Mouse (Mus musculus): ENCODE measurements at regions not wholly inside any gene's neighbourhood (a gene's known extent, or its start where the extent isn't known, plus 50 kb on each side); places are given as distances from the start of the nearest gene placed in this dataset.

- Histone ChIP-seq H3K27ac (ENCODE audit: low read length) (no peak overlapping the region), H3K9ac (ENCODE audit: low read length) (no peak overlapping the region), H3K36me3 (ENCODE audit: control insufficient read depth, insufficient read depth) (no peaks in the 10 kb centered on the region), H3K27me3 (ENCODE audit: control insufficient read depth, insufficient read depth, low read length) (no peaks in the 10 kb centered on the region), H3K4me1 (ENCODE audit: control insufficient read depth, insufficient read depth, low read length) (no peaks in the 10 kb centered on the region), H3K9me3 (replicated peaks; ENCODE audit: control insufficient read depth, low read length) (no peaks in the 10 kb centered on the region), H3K4me2 (ENCODE audit: low read depth, low read length) (no peak overlapping the region), H3K4me3 (ENCODE audit: low read length) (no peak overlapping the region)
- ATAC-seq (replicated peaks; ENCODE audit: extremely low read depth, insufficient read depth, low FRiP score) = no peak
- 68% methylated on average over 1 of the region's 1 CpGs for WGBS
Measured at GRCm38 (mm10) chr3:60916411-60916810, 86.2 kb upstream of the P2ry1 start.

DNA sequence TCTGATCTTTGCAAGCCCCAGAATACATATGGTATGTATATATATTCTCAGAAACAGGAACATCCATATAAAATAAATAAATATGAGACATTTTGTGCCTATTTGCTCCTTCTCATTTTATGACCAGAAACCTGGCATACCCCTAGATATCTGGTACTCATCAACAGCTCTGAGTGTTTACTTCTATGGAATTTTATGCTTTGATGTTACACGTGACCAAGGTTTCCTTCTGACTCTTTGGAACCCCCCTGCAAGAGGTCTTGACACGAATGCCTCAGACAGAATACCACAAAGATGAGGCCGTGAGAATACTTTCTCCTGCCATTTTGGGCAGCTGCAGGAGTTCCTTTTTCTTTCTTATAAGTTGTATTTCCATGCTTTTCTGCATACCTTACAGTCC, 85.3 kb upstream of the P2ry1 start:
- H3K4me2 ChIP-seq (ENCODE audit: low read depth, low read length) = no peak overlapping the region
- H3K27me3 ChIP-seq (ENCODE audit: control insufficient read depth, insufficient read depth, low read length) = no peaks in the 10 kb centered on the region
- H3K4me3 ChIP-seq (ENCODE audit: low read length) = no peak overlapping the region
- no peak for ATAC-seq (replicated peaks; ENCODE audit: extremely low read depth, insufficient read depth, low FRiP score)
- H3K27ac ChIP-seq (ENCODE audit: low read length) = no peak overlapping the region
- no peaks in the 10 kb centered on the region for H3K9me3 ChIP-seq (replicated peaks; ENCODE audit: control insufficient read depth, low read length)
- no peaks in the 10 kb centered on the region for H3K4me1 ChIP-seq (ENCODE audit: control insufficient read depth, insufficient read depth, low read length)
- 63% methylated on average over 3 of the region's 3 CpGs for WGBS
- H3K9ac ChIP-seq (ENCODE audit: low read length) = no peak overlapping the region
- H3K36me3 ChIP-seq (ENCODE audit: control insufficient read depth, insufficient read depth) = no peaks in the 10 kb centered on the region

DNA sequence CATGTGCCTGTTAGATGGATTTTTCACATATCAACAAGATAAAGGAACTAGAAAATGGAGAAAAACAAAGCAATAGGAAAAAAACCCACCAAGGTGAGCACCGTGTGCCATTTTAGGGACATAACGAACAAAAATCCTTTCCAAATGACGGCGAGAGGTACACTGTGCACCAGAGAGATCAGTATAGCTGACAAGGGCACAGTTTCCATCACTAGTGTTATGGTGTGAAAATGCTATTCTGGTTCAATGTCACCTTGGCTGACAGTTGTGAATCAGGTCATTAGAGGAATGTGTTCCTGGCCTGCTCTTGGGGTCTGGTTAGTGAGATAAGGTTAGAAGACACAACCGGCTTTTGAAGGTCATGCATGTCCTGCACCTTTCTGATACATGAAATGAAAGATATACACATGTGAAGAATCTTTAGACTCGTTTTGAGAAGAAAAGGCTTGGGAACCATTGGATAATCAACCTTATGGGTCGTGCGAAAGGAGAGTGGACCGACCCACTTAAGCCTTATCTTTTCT, 76.5 kb upstream of the P2ry1 start:
- Histone ChIP-seq H3K4me3 (ENCODE audit: low read length) (no peak overlapping the region), H3K4me1 (ENCODE audit: control insufficient read depth, insufficient read depth, low read length) (0 out of 2 replicates have a peak, but pooled peaks cover 2% of the 10 kb centered on the region), H3K36me3 (ENCODE audit: control insufficient read depth, insufficient read depth) (no peaks in the 10 kb centered on the region), H3K27ac (ENCODE audit: low read length) (no peak overlapping the region), H3K4me2 (ENCODE audit: low read depth, low read length) (no peak overlapping the region), H3K27me3 (ENCODE audit: control insufficient read depth, insufficient read depth, low read length) (no peaks in the 10 kb centered on the region), H3K9ac (ENCODE audit: low read length) (no peak overlapping the region), H3K9me3 (replicated peaks; ENCODE audit: control insufficient read depth, low read length) (no peaks in the 10 kb centered on the region)
- no peak for ATAC-seq (replicated peaks; ENCODE audit: extremely low read depth, insufficient read depth, low FRiP score)
- 52% methylated on average over 9 of the region's 9 CpGs for WGBS

GRCm38 (mm10) chr3:60928910-60929309, 73.7 kb upstream of the P2ry1 start:
- Histone ChIP-seq H3K4me1 (ENCODE audit: control insufficient read depth, insufficient read depth, low read length) (0 out of 2 replicates have a peak, but pooled peaks cover 2% of the 10 kb centered on the region), H3K9me3 (replicated peaks; ENCODE audit: control insufficient read depth, low read length) (no peaks in the 10 kb centered on the region), H3K36me3 (ENCODE audit: control insufficient read depth, insufficient read depth) (no peaks in the 10 kb centered on the region), H3K27ac (ENCODE audit: low read length) (no peak overlapping the region), H3K4me2 (ENCODE audit: low read depth, low read length) (no peak overlapping the region), H3K27me3 (ENCODE audit: control insufficient read depth, insufficient read depth, low read length) (no peaks in the 10 kb centered on the region), H3K9ac (ENCODE audit: low read length) (no peak overlapping the region), H3K4me3 (ENCODE audit: low read length) (no peak overlapping the region)
- WGBS = 50% methylated on average over 4 of the region's 4 CpGs
- ATAC-seq (replicated peaks; ENCODE audit: extremely low read depth, insufficient read depth, low FRiP score) = no peak

- no peak for ATAC-seq (replicated peaks; ENCODE audit: extremely low read depth, insufficient read depth, low FRiP score)
- H3K4me2 ChIP-seq (ENCODE audit: low read depth, low read length) = no peak overlapping the region
Measured at GRCm38 (mm10) chr3:60934492-60934891, 68.1 kb upstream of the P2ry1 start.

GRCm38 (mm10) chr3:60941451-60941850, 61.1 kb upstream of the P2ry1 start:
- no peak overlapping the region for H3K4me2 ChIP-seq (ENCODE audit: low read depth, low read length)
- no peaks in the 10 kb centered on the region for H3K27me3 ChIP-seq (ENCODE audit: control insufficient read depth, insufficient read depth, low read length)
- no peak overlapping the region for H3K9ac ChIP-seq (ENCODE audit: low read length)
- no peak overlapping the region for H3K27ac ChIP-seq (ENCODE audit: low read length)
- H3K4me3 ChIP-seq (ENCODE audit: low read length) = no peak overlapping the region
- WGBS = 77% methylated on average over 2 of the region's 2 CpGs
- H3K4me1 ChIP-seq (ENCODE audit: control insufficient read depth, insufficient read depth, low read length) = no peaks in the 10 kb centered on the region
- no peaks in the 10 kb centered on the region for H3K36me3 ChIP-seq (ENCODE audit: control insufficient read depth, insufficient read depth)
- H3K9me3 ChIP-seq (replicated peaks; ENCODE audit: control insufficient read depth, low read length) = no peaks in the 10 kb centered on the region
- ATAC-seq (replicated peaks; ENCODE audit: extremely low read depth, insufficient read depth, low FRiP score) = no peak

More at GRCm38 (mm10) chr3:60934492-60934891, 68.1 kb upstream of the P2ry1 start:
- H3K27ac ChIP-seq (ENCODE audit: low read length) = no peak overlapping the region
- 79% methylated on average over 1 of the region's 1 CpGs for WGBS
- H3K27me3 ChIP-seq (ENCODE audit: control insufficient read depth, insufficient read depth, low read length) = no peaks in the 10 kb centered on the region
- H3K4me1 ChIP-seq (ENCODE audit: control insufficient read depth, insufficient read depth, low read length) = no peaks in the 10 kb centered on the region
- H3K9ac ChIP-seq (ENCODE audit: low read length) = no peak overlapping the region
- H3K36me3 ChIP-seq (ENCODE audit: control insufficient read depth, insufficient read depth) = no peaks in the 10 kb centered on the region
- no peaks in the 10 kb centered on the region for H3K9me3 ChIP-seq (replicated peaks; ENCODE audit: control insufficient read depth, low read length)
- H3K4me3 ChIP-seq (ENCODE audit: low read length) = no peak overlapping the region

GRCm38 (mm10) chr3:60948897-60949296, 53.7 kb upstream of the P2ry1 start:
- no peak overlapping the region for H3K9ac ChIP-seq (ENCODE audit: low read length)
- no peak overlapping the region for H3K27ac ChIP-seq (ENCODE audit: low read length)
- 78% methylated on average over 4 of the region's 4 CpGs for WGBS
- no peaks in the 10 kb centered on the region for H3K9me3 ChIP-seq (replicated peaks; ENCODE audit: control insufficient read depth, low read length)
- no peak overlapping the region for H3K4me2 ChIP-seq (ENCODE audit: low read depth, low read length)
- H3K36me3 ChIP-seq (ENCODE audit: control insufficient read depth, insufficient read depth) = no peaks in the 10 kb centered on the region
- H3K4me1 ChIP-seq (ENCODE audit: control insufficient read depth, insufficient read depth, low read length) = no peaks in the 10 kb centered on the region; the same call in 1 of the 2 replicates
- H3K27me3 ChIP-seq (ENCODE audit: control insufficient read depth, insufficient read depth, low read length) = no peaks in the 10 kb centered on the region
- ATAC-seq (replicated peaks; ENCODE audit: extremely low read depth, insufficient read depth, low FRiP score) = no peak
- H3K4me3 ChIP-seq (ENCODE audit: low read length) = no peak overlapping the region

Measured in heart, embryonic 16.5 days (tissue).